Mouse (Mus musculus): ENCODE data around the gene Ier2. TPM values are rescaled to one million over a fixed set of nuclear protein-coding genes. Genes with fewer than 3 reads are reported as not detected.

The Ier2 gene
- polyA plus RNA-seq, 1 experiment from 2014 or later, result 52.3 TPM

- Histone ChIP-seq H3K4me3 (ENCODE audit: low read depth, low read length) (no peak overlapping the region), H3K4me1 (ENCODE audit: control insufficient read depth, insufficient read depth, low read length) (no peaks in the 10 kb centered on the region), H3K9ac (ENCODE audit: low read depth, low read length) (no peak overlapping the region), H3K27ac (ENCODE audit: low read depth, low read length) (no peak overlapping the region), H3K36me3 (ENCODE audit: control insufficient read depth, insufficient read depth, low read length) (no peaks in the 10 kb centered on the region), H3K9me3 (replicated peaks; ENCODE audit: control insufficient read depth, low read length) (no peaks in the 10 kb centered on the region), H3K4me2 (no peak overlapping the region), H3K27me3 (ENCODE audit: control insufficient read depth, insufficient read depth, low read length) (peaks cover 25% of the 10 kb centered on the region)
- 22% methylated on average over 22 of the region's 22 CpGs for WGBS (ENCODE audit: insufficient replicate concordance)
- ATAC-seq (replicated peaks; ENCODE audit: insufficient number of reproducible peaks, low FRiP score, low TSS enrichment), result no peak
These were observed 46.8 kb downstream of the Ier2 start for GRCm38 (mm10) chr8:84615666-84616485.

- no peak for ATAC-seq (replicated peaks; ENCODE audit: insufficient number of reproducible peaks, low FRiP score, low TSS enrichment)
- peaks cover 25% of the 10 kb centered on the region for H3K27me3 ChIP-seq (ENCODE audit: control insufficient read depth, insufficient read depth, low read length)
These were observed 48.0 kb downstream of the Ier2 start for GRCm38 (mm10) chr8:84614512-84615223.

More at GRCm38 (mm10) chr8:84614512-84615223, 48.0 kb downstream of the Ier2 start:
- WGBS (ENCODE audit: insufficient replicate concordance), result 34% methylated on average over 16 of the region's 16 CpGs
- Histone ChIP-seq H3K4me3 (ENCODE audit: low read depth, low read length) (no peak overlapping the region), H3K9me3 (replicated peaks; ENCODE audit: control insufficient read depth, low read length) (no peaks in the 10 kb centered on the region), H3K4me2 (no peak overlapping the region), H3K9ac (ENCODE audit: low read depth, low read length) (no peak overlapping the region), H3K27ac (ENCODE audit: low read depth, low read length) (no peak overlapping the region), H3K4me1 (ENCODE audit: control insufficient read depth, insufficient read depth, low read length) (no peaks in the 10 kb centered on the region), H3K36me3 (ENCODE audit: control insufficient read depth, insufficient read depth, low read length) (no peaks in the 10 kb centered on the region)

Other genes starting within 250 kb of the Ier2 start
- 49.7 and 51.6 TPM in 2 replicates for gene Trmt1, start 23.5 kb upstream of the Ier2 start, polyA plus RNA-seq (2014; fragmentation: Nextera tagmentation; extraction: Ambion mirVana)
- gene Nacc1, start 25.0 kb upstream of the Ier2 start, polyA plus RNA-seq (2014; fragmentation: Nextera tagmentation; extraction: Ambion mirVana), result 19.1 and 19.6 TPM in 2 replicates
- 19.5 and 22.9 TPM in 2 replicates for gene Lyl1, start 38.6 kb upstream of the Ier2 start, polyA plus RNA-seq (2014; fragmentation: Nextera tagmentation; extraction: Ambion mirVana)
- gene G430095P16Rik, start 60.2 kb upstream of the Ier2 start, polyA plus RNA-seq (2014; fragmentation: Nextera tagmentation; extraction: Ambion mirVana), result 3.4 and 5.4 TPM in 2 replicates
- 6.1 and 7.6 TPM in 2 replicates for gene Nfix, start 137.5 kb upstream of the Ier2 start, polyA plus RNA-seq (2014; fragmentation: Nextera tagmentation; extraction: Ambion mirVana)
- gene Dand5, start 160.0 kb upstream of the Ier2 start, polyA plus RNA-seq (2014; fragmentation: Nextera tagmentation; extraction: Ambion mirVana), result 5.0 and 6.0 TPM in 2 replicates
- gene Gadd45gip1, start 168.7 kb upstream of the Ier2 start, polyA plus RNA-seq (2014; fragmentation: Nextera tagmentation; extraction: Ambion mirVana), result 51.5 and 52.2 TPM in 2 replicates
- 125 and 127 TPM in 2 replicates for gene Rad23a, start 177.8 kb upstream of the Ier2 start, polyA plus RNA-seq (2014; fragmentation: Nextera tagmentation; extraction: Ambion mirVana)
- 830 and 894 TPM in 2 replicates for gene Calr, start 184.1 kb upstream of the Ier2 start, polyA plus RNA-seq (2014; fragmentation: Nextera tagmentation; extraction: Ambion mirVana)
- gene Farsa, start 194.1 kb upstream of the Ier2 start, polyA plus RNA-seq (2014; fragmentation: Nextera tagmentation; extraction: Ambion mirVana), result 53.6 and 54.5 TPM in 2 replicates
- 44.2 and 49.6 TPM in 2 replicates for gene Syce2, start 209.3 kb upstream of the Ier2 start, polyA plus RNA-seq (2014; fragmentation: Nextera tagmentation; extraction: Ambion mirVana)
- gene Gcdh, start 231.1 kb upstream of the Ier2 start, polyA plus RNA-seq (2014; fragmentation: Nextera tagmentation; extraction: Ambion mirVana), result 36.2 and 40.4 TPM in 2 replicates
- 48.7 and 65.0 TPM in 2 replicates for gene Klf1, start 239.1 kb upstream of the Ier2 start, polyA plus RNA-seq (2014; fragmentation: Nextera tagmentation; extraction: Ambion mirVana)
- gene Dnase2a, start 245.7 kb upstream of the Ier2 start, polyA plus RNA-seq (2014; fragmentation: Nextera tagmentation; extraction: Ambion mirVana), result 4.3 and 5.4 TPM in 2 replicates